Mouse (Mus musculus) embryonic facial prominence, embryonic 10.5 days (tissue): ENCODE results near the gene Tbx21. TPM values are rescaled to one million over a fixed set of nuclear protein-coding genes. Genes with fewer than 3 reads are reported as not detected.

Source experiments
- DNase-seq: peaks from one replicate; pipeline ENCODE4 v3.0.0-alpha.2; 2017; ENCODE audit warnings: low spot score
- H3K27ac ChIP-seq: fragments of 300-500 bp; sonication (generic); replicated peaks from 2 replicates; pipeline ENCODE4 v1.5.1; 2016; ENCODE audit warnings: mild to moderate bottlenecking
- H3K27me3 ChIP-seq: fragments of 300-500 bp; sonication (generic); replicated peaks from 2 replicates; pipeline ENCODE4 v1.6.1; 2016; ENCODE audit warnings: low read depth, mild to moderate bottlenecking; ENCODE audit not compliant: poor library complexity, severe bottlenecking
- H3K36me3 ChIP-seq: fragments of 300-500 bp; sonication (generic); replicated peaks from 2 replicates; pipeline ENCODE4 v1.6.1; 2016; ENCODE audit warnings: mild to moderate bottlenecking, moderate library complexity
- H3K4me1 ChIP-seq: fragments of 300-500 bp; sonication (generic); 2 replicates; pipeline ENCODE4 v1.6.1; 2016
- H3K4me3 ChIP-seq: fragments of 300-500 bp; sonication (generic); 2 replicates; pipeline ENCODE4 v1.5.1; 2016; ENCODE audit warnings: mild to moderate bottlenecking, moderate library complexity
- H3K9me3 ChIP-seq: fragments of 300-500 bp; sonication (generic); 2 replicates; pipeline ENCODE4 v1.6.1; 2016; ENCODE audit warnings: mild to moderate bottlenecking
- WGBS: fragments of 180-500 bp; shearing (Covaris S2); methylation state at CpG from one replicate; pipeline ENCODE4 v1.1.7; 2016; 5-methylcytosine and 5-hydroxymethylcytosine counted together
- polyA plus RNA-seq: library from polyadenylated mRNA; unstranded; fragments of >200 nt; fragmentation: Nextera tagmentation; extraction: Ambion mirVana; gene quantifications from 2 replicates; pipeline ENCODE4 v1.2.1, GENCODE M21; 2016

Gene Tbx21
- polyA plus RNA-seq, 1 experiment from 2014 or later, result 0.17 TPM

DNA sequence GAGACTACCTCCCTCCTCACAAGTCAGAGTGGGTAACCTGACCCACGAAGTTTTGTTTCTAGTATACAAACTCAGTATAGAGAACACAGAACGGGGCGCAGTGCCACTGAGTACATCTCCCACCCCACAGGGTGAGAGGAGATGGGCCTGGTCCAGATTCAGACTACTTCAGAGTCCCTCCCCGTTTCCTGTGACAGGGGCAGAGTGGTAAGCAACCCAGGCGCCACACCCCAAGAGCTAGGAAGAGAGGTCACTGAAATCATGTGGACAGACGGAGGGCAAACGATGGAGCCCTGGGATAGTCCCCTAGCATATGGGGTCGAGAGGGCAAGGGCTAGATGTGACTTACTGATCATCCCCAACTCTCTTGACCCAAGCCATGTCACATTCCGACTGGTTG lies 30.8 kb upstream of the Tbx21 start:
- peaks cover 40% of the 10 kb centered on the region for H3K36me3 ChIP-seq
- WGBS, result 72% methylated on average over 9 of the region's 9 CpGs
- H3K27me3 ChIP-seq, result peaks cover 40% of the 10 kb centered on the region
- no peak overlapping the region for H3K27ac ChIP-seq
- no peak overlapping the region for H3K4me3 ChIP-seq
- no peaks in the 10 kb centered on the region for H3K9me3 ChIP-seq
- DNase-seq, result no peak
- H3K4me1 ChIP-seq, result peaks cover 55% of the 10 kb centered on the region

DNA sequence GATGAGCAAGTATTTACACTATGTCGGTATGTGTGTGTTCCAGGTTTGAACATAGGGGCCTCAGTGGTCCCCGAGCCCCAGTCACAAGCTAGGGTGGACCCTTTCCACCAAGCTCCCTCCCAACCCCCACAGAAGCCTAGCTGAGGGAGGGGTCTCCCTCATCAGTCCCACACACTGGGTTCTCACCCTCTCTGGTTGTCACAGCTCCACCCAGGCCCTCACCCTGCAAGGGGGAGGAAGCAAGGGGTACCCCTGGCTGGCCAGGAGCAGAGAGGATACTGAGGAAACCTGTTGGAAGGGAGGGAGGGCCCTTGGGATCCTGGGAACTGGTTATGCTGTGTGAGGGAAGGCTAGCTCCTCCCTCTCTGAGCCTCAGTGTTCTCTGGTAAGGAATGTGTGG lies 30.2 kb upstream of the Tbx21 start:
- no peak overlapping the region for H3K27ac ChIP-seq
- H3K4me3 ChIP-seq, result no peak overlapping the region
- H3K4me1 ChIP-seq, result peaks cover 52% of the 10 kb centered on the region
- H3K27me3 ChIP-seq, result peaks cover 46% of the 10 kb centered on the region
- H3K36me3 ChIP-seq, result peaks cover 40% of the 10 kb centered on the region
- no peaks in the 10 kb centered on the region for H3K9me3 ChIP-seq
- no peak for DNase-seq
- WGBS, result 72% methylated on average over 2 of the region's 2 CpGs

DNA sequence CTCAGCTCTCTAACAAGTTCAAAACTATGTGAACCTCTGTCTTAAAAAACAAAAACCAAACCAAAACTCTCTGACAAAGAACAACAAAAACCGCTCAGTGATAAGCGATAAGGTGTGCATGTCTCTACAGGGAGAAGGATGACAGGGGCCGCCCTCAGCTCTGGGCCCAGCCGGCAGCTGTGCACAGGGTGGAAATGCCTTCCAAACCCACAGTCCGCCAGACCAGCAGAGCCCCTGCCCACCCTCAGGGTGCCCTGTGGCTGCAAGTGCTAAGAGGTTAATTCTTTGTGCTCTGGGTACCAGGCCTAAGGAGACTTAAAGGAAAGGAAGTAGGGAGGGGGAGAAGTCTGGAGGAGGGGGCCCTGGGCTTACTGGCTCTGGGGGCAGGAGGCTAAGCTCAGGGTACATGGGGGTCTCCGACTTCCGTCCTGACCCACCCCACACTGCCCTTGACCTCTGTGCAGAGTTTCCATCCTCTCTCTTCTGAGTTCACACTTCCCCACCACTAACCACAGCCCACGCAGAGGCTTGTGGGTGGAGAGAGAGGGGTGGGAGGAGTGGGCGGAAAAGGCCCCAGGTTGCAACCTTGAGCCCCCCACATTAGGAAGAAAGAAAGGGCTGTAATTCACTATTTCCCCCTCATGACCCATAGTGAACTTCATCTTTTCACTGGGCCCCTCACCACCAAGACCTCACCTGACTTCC lies 28.2 kb upstream of the Tbx21 start:
- Histone ChIP-seq H3K27me3 (peaks cover 52% of the 10 kb centered on the region), H3K4me3 (no peak overlapping the region), H3K4me1 (peaks cover 46% of the 10 kb centered on the region), H3K36me3 (peaks cover 50% of the 10 kb centered on the region), H3K27ac (peak overlapping the region; percentile 24; the same call in 1 of the 2 replicates), H3K9me3 (no peaks in the 10 kb centered on the region)
- WGBS, result 76% methylated on average over 9 of the region's 9 CpGs
- no peak for DNase-seq

DNA sequence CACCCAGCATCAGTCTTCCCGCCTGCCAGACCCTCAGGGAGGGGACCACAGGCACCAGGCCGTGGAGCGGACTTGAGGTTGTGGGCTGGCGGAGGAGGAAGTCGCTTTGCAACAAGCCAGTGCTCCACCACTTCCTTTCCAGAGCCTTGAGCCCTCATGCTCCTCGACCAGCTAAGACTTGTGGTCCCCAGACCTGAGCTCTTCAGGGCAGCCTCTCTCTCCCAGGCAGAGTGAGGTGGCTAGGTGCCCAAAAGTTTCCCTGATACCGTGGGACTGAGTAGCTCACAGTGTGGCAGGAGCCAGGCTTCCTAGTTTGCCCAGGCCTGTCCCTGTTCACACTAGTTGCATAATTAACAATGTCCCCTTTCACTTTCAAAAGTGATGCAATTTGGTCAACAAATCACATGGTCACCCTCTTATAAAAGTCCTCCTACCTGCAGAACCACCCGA lies 27.1 kb upstream of the Tbx21 start:
- H3K27me3 ChIP-seq, result peaks cover 52% of the 10 kb centered on the region
- H3K4me3 ChIP-seq, result 0 out of 2 replicates have a peak overlapping the region, but pooled peaks have one; percentile 12
- DNase-seq, result no peak
- H3K36me3 ChIP-seq, result peaks cover 50% of the 10 kb centered on the region
- H3K27ac ChIP-seq, result no peak overlapping the region
- H3K9me3 ChIP-seq, result no peaks in the 10 kb centered on the region
- 76% methylated on average over 8 of the region's 8 CpGs for WGBS
- H3K4me1 ChIP-seq, result peaks cover 53% of the 10 kb centered on the region

DNA sequence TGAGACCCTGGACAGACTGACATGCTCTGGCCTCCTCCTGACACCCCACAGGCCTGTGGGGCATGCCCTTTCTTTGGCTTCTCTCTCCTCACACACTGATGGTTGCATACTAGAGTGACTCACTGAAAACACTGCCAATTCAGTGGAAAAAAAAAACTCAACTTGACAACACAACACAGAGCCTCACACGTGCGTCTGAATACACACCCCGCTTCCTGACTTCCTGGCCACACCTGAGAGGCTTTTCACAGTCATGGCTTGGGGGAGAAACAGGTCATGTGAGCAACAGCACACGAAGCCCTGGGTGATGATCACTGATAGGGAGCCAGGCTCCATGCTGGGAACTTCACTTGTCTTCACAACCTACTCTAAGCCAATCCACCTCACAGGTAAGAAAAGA lies 25.7 kb upstream of the Tbx21 start:
- H3K36me3 ChIP-seq, result peaks cover 53% of the 10 kb centered on the region
- no peak for DNase-seq
- 76% methylated on average over 4 of the region's 4 CpGs for WGBS
- no peak overlapping the region for H3K4me3 ChIP-seq
- no peaks in the 10 kb centered on the region for H3K9me3 ChIP-seq
- H3K27me3 ChIP-seq, result peaks cover 66% of the 10 kb centered on the region
- peaks cover 46% of the 10 kb centered on the region for H3K4me1 ChIP-seq
- no peak overlapping the region for H3K27ac ChIP-seq

DNA sequence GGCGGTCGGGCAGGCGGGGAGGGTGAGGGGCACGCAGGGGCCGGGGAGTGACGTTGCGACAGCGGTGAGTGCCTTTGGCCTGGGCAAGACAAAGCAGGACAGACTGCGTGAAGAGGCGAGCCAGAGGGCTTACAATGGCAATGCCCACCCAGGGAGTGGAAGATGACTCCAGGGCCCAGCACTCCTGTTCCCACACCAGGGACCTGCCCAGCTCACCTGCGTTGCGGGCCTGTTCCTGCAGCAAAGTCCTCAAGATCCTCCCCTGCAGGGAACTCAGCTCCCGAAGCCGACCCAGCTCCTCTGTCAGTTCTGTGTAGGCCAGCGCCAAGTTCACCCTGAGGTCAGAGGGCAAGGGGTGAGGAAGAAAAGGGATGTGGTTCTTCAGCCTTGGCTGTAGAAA lies 24.1 kb upstream of the Tbx21 start:
- peak overlapping the region; percentile 49 for H3K27ac ChIP-seq
- H3K27me3 ChIP-seq, result peaks cover 77% of the 10 kb centered on the region
- H3K36me3 ChIP-seq, result peaks cover 42% of the 10 kb centered on the region
- H3K4me3 ChIP-seq, result peak overlapping the region; percentile 64
- WGBS, result 11% methylated on average over 15 of the region's 15 CpGs
- H3K9me3 ChIP-seq, result no peaks in the 10 kb centered on the region
- DNase-seq, result no peak
- H3K4me1 ChIP-seq, result peaks cover 42% of the 10 kb centered on the region

DNA sequence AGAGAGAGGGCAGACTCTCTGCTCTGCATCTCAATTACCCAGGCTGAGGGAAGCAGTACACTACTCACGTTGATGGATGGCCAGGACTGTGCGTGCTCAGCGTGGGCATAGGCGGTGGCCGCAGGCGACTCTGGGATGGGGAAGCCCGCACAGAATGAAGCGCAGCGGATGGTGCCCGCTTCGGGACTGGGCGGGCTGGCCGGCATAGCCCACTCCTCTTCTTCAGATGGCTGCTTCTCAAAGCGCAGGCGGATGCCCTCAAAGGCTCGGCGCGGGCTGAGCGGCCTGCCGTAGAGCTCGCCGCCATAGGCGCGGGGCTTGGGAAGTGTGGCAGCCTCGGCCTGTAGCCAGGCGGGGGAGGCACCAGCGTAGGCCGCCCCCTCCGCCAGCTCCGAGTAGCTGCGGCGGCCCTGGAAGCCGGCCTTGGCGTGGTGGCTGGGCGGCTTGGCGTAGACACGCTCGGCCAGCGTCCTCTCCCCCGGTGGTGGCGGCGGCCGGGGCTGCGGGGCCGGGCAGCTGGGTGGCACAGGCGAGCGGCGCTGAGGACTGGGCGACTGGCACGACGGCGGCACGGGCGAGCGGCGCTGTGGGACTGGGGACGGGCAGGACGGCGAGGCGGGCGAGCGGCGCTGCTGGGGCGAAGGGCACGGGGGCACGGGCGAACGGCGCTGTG lies 23.6 kb upstream of the Tbx21 start:
- WGBS, result 6% methylated on average over 69 of the region's 69 CpGs
- Histone ChIP-seq H3K9me3 (no peaks in the 10 kb centered on the region), H3K36me3 (peaks cover 37% of the 10 kb centered on the region), H3K4me3 (peak overlapping the region; percentile 64), H3K27me3 (peaks cover 83% of the 10 kb centered on the region), H3K27ac (peak overlapping the region; percentile 49), H3K4me1 (peaks cover 44% of the 10 kb centered on the region)
- peak; percentile 58 for DNase-seq

DNA sequence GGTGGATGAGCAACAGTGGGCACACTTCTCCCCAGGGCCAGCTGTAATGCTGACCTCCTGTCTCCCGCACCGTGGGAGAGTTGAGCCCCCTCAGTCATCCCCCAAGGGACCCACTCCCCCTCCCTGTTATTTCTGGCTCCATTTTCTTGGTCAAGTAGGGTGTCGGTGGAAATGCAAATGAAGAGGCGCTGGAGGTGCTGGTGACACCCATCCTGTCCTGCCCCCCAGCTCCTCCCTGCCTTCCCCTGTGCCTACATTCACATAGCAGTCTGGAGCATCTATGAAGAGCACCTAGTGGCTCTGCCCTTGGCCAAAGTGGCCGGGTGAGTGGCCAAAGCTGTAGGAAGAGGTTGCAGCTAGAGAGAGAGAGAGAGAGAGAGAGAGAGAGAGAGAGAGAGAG lies 18.1 kb upstream of the Tbx21 start:
- peaks cover 94% of the 10 kb centered on the region for H3K27me3 ChIP-seq
- 70% methylated on average over 5 of the region's 5 CpGs for WGBS

DNA sequence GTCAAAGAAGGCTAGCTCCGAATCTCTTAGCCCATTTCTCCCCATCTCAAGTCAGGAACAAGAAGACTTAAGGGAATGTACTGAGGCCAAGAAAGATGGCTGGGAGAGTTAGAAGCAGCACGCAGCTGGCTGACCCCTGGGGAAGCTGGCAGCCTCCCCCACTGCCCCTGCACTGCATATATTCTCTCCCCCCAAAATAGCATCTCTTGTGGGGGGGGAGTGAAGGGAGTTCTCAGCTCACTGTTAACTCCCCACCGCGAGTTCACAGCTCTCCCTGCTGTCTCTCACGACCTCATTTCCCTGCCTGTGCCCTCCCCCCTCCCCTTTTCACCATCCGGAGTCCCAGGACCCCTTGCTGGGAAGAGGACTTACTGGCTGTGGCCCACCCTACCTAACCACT lies 17.1 kb upstream of the Tbx21 start:
- Histone ChIP-seq H3K27ac (no peak overlapping the region), H3K9me3 (no peaks in the 10 kb centered on the region), H3K36me3 (peaks cover 11% of the 10 kb centered on the region; the same call in 1 of the 2 replicates), H3K4me3 (no peak overlapping the region), H3K4me1 (peaks cover 44% of the 10 kb centered on the region), H3K27me3 (peaks cover 91% of the 10 kb centered on the region)
- 25% methylated on average over 6 of the region's 6 CpGs for WGBS
- no peak for DNase-seq

More for the DNA sequence above, 18.1 kb upstream of the Tbx21 start:
- Histone ChIP-seq H3K4me3 (no peak overlapping the region), H3K27ac (no peak overlapping the region), H3K36me3 (peaks cover 17% of the 10 kb centered on the region; the same call in 1 of the 2 replicates), H3K4me1 (peaks cover 42% of the 10 kb centered on the region), H3K9me3 (no peaks in the 10 kb centered on the region)
- no peak for DNase-seq

DNA sequence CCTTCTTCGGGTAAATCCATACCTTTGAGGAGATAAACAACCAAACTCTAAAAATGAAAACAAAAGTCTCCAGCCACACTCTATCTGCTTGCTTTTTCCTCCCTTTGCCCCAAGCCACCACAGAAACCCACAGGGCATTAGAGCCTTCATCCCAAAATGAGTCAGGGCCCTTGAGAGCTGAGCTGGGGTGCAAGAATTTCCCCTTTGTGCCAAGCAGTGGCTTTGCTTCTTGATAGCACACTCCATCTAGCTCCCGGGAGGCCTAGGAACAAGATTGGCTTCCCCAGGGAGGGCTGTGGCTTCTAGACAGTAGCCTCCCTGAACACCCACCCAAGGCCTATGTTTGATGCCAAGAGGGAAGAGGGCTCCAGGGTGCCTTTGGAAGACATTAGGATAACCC lies 16.6 kb upstream of the Tbx21 start:
- H3K4me3 ChIP-seq, result no peak overlapping the region
- WGBS, result 77% methylated on average over 2 of the region's 2 CpGs
- no peak overlapping the region for H3K27ac ChIP-seq
- H3K36me3 ChIP-seq, result 0 out of 2 replicates have a peak, but pooled peaks cover 6% of the 10 kb centered on the region
- peaks cover 89% of the 10 kb centered on the region for H3K27me3 ChIP-seq
- H3K4me1 ChIP-seq, result peaks cover 49% of the 10 kb centered on the region
- no peak for DNase-seq
- H3K9me3 ChIP-seq, result no peaks in the 10 kb centered on the region

DNA sequence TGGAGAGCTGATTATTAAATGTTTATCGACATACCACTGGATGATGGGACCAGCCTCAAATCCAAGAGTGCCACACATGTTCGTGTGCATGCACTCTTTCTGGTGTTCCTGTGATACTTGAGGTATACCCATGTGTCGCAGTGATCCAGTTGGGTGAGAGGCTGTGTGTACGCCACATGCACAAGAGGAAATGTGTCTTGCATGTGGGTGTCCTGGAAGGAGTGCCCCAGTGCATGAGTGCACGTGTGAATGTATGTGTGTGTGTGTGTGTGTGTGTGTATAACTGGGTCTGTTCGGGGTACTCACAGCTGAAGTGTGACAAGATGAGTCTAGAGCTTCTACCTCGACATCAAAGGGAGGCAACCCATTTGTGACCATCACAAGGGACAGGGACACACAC lies 15.2 kb upstream of the Tbx21 start:
- DNase-seq, result no peak
- H3K27me3 ChIP-seq, result peaks cover 92% of the 10 kb centered on the region
- H3K27ac ChIP-seq, result no peak overlapping the region
- H3K4me3 ChIP-seq, result no peak overlapping the region
- 84% methylated on average over 7 of the region's 7 CpGs for WGBS
- H3K9me3 ChIP-seq, result no peaks in the 10 kb centered on the region
- peaks cover 59% of the 10 kb centered on the region for H3K4me1 ChIP-seq
- no peaks in the 10 kb centered on the region for H3K36me3 ChIP-seq

DNA sequence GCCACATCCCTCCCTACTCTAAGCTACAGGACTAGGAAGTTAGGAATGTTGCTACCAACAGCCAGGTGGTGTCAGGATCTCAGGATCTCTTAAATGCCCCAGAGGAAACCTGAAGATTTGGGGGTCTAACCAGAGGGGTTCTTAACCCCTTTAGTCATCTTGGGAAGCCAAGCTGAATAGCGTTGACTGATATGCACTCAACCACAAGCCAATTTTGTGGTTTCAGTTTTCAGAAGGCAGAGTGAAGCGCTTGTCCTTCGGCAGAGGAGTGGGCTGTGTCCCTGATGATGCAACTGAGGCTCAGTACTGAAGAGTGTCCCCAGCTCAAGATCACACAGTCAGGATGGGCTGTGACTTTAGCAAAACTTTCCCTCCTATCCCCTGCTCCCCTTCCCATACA lies 13.8 kb upstream of the Tbx21 start:
- no peaks in the 10 kb centered on the region for H3K36me3 ChIP-seq
- 61% methylated on average over 3 of the region's 3 CpGs for WGBS
- no peaks in the 10 kb centered on the region for H3K9me3 ChIP-seq
- no peak overlapping the region for H3K4me3 ChIP-seq
- no peak for DNase-seq
- peaks cover 86% of the 10 kb centered on the region for H3K27me3 ChIP-seq
- H3K4me1 ChIP-seq, result peaks cover 62% of the 10 kb centered on the region
- H3K27ac ChIP-seq, result no peak overlapping the region
